11 mouse cellular contexts compared by ENCODE assay signal in the genomic region with DNA sequence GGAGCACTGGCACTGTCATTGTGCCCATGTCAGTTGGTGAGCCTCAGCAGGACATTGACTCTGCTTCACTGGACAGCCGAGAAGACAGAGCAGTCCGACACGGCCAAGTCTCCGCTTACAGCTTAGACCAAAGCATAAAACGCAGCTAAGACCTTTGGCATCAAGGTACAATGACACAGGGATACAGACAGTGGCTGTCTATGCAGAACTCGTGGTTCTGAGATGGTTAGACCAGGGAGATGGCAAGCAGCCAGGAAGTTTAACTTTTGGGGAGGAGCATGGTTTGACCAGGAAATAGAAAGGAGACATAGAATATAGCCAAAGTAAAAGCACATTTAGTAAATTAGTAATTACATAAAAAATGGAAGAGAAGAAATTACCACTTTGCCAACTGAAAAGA. TPM values are rescaled to one million over a fixed set of nuclear protein-coding genes. Genes with fewer than 3 reads are reported as not detected.
A peak's percentile ranks its signal among the peaks of the same experiment; 100 is the strongest.
DNase-seq lines count a peak whose midpoint lies in the region; ATAC-seq and TF ChIP-seq lines count a peak whose summit lies in the region.
"Had no signal": no experiment of that assay in that cellular context is flagged by ENCODE, and none has a peak within 500 bp of the region (broad histone marks: within the 10 kb centered on the region; RNA-seq: fewer than 3 reads in every experiment).

No protein-coding gene starts in this region.

- peaks cover 67% of the 10 kb centered on the region for H3K36me3 ChIP-seq in megakaryocyte, embryonic 14.5 days (replicated peaks; ENCODE audit: low read length)
- H3K36me3 ChIP-seq in kidney, adult 2 months (ENCODE audit: control insufficient read depth, insufficient read depth, low read length), result 0 out of 2 replicates have a peak, but pooled peaks cover 2% of the 10 kb centered on the region
- H3K36me3 ChIP-seq in midbrain, embryonic 10.5 days, result peaks cover 45% of the 10 kb centered on the region

- intact Hi-C loops in heart, postnatal 10 days (cut with DNase I), result no loop called here

- no peak overlapping the region for H3K27ac ChIP-seq in kidney, adult 2 months (ENCODE audit: insufficient read depth, low read depth, low read length)
- H3K27ac ChIP-seq in midbrain, embryonic 10.5 days (replicated peaks), result no peak overlapping the region
- H3K27ac ChIP-seq: limb, embryonic 12.5 days; midbrain, embryonic 13.5 days; stomach, postnatal 0 days had no signal

- H3K9me3 ChIP-seq in megakaryocyte, embryonic 14.5 days, result no peaks in the 10 kb centered on the region
- H3K9me3 ChIP-seq in midbrain, embryonic 10.5 days (replicated peaks), result no peaks in the 10 kb centered on the region
- H3K9me3 ChIP-seq: limb, embryonic 12.5 days; midbrain, embryonic 13.5 days had no signal

- no peak for TF ChIP-seq POLR2A in kidney, adult 2 months (IDR thresholded peaks at IDR 0.05; ENCODE audit: low read depth, low read length)

- DNase-seq in heart, postnatal 10 days, result peak; percentile 10 to 14
- DNase-seq in heart, postnatal 4 days, result no peak
- peak; percentile 57 for DNase-seq in kidney, adult 2 months
- peak; percentile 47 to 56 for DNase-seq in kidney, postnatal 25 days
- DNase-seq in midbrain, embryonic 10.5 days (ENCODE audit: low spot score), result no peak
- DNase-seq in urinary bladder, postnatal 36 days (ENCODE audit: low spot score in 2 of 2), result no peak

- H3K4me3 ChIP-seq in megakaryocyte, embryonic 14.5 days (replicated peaks), result peak overlapping the region; percentile 24
- no peak overlapping the region for H3K4me3 ChIP-seq in kidney, adult 2 months (ENCODE audit: insufficient read depth, low read depth, low read length)
- no peak overlapping the region for H3K4me3 ChIP-seq in midbrain, embryonic 10.5 days
- H3K4me3 ChIP-seq: limb, embryonic 12.5 days; midbrain, embryonic 13.5 days had no signal

- no peak for TF ChIP-seq CTCF in kidney, adult 2 months (conservative IDR thresholded peaks at IDR 0.05; ENCODE audit: insufficient read depth, insufficient read length, low read depth, low read length)

- H3K4me1 ChIP-seq in megakaryocyte, embryonic 14.5 days, result peaks cover 31% of the 10 kb centered on the region
- peaks cover 4% of the 10 kb centered on the region; the same call in 1 of the 2 replicates for H3K4me1 ChIP-seq in kidney, adult 2 months (ENCODE audit: control insufficient read depth, insufficient read depth, low read length)
- H3K4me1 ChIP-seq in midbrain, embryonic 10.5 days, result peaks cover 8% of the 10 kb centered on the region; the same call in 1 of the 2 replicates
- H3K4me1 ChIP-seq: limb, embryonic 12.5 days had no signal

- 52% methylated on average over 6 of the region's 6 CpGs for WGBS in kidney, adult 2 months
- WGBS in midbrain, embryonic 10.5 days, result 84% methylated on average over 6 of the region's 6 CpGs

- ATAC-seq in megakaryocyte, adult 5-6 weeks (ENCODE audit: poor library complexity, severe bottlenecking), result no peak

- H3K27me3 ChIP-seq in megakaryocyte, embryonic 14.5 days (replicated peaks), result no peaks in the 10 kb centered on the region
- no peaks in the 10 kb centered on the region for H3K27me3 ChIP-seq in kidney, adult 2 months (replicated peaks; ENCODE audit: control insufficient read depth, insufficient read depth, low read length)
- H3K27me3 ChIP-seq in midbrain, embryonic 10.5 days (ENCODE audit: low read depth, poor library complexity, severe bottlenecking), result no peaks in the 10 kb centered on the region
- H3K27me3 ChIP-seq: limb, embryonic 12.5 days; midbrain, embryonic 13.5 days had no signal

RNA-seq across cellular contexts. Expression of a gene that starts 31.2 kb away (rescaled TPM):
- total RNA-seq in heart, postnatal 10 days (2021), result 10 to 100 TPM; 46.7 to 60.0 TPM
- total RNA-seq in heart, postnatal 4 days (2021), result 10 to 100 TPM; 56.0 to 58.4 TPM
- 1.9 and 2.0 TPM in 2 replicates for polyA plus RNA-seq in megakaryocyte, embryonic 14.5 days (2012; ENCODE audit: insufficient read depth, low replicate concordance)
- 19.8 and 24.2 TPM in 2 replicates for total RNA-seq in megakaryocyte, adult 5-6 weeks (2015)
- 8.8 and 11.4 TPM in 2 replicates for total RNA-seq in megakaryocyte, adult 5-6 weeks (2017)
- 23.9 and 27.3 TPM in 2 replicates for polyA plus RNA-seq in kidney, adult 2 months (2012; rRNA removed)
- 15.0 and 19.7 TPM in 2 replicates for polyA plus RNA-seq in midbrain, embryonic 10.5 days (2016; fragmentation: Nextera tagmentation; extraction: Ambion mirVana)

RNA-seq across cellular contexts. Expression of a gene that starts 46.1 kb away (rescaled TPM):
- total RNA-seq in heart, postnatal 10 days (2021), result 1 to 10 TPM in 1 of 2 experiments, under 1 TPM in 1; 0.93 to 1.4 TPM
- under 1 TPM; 0.52 to 0.55 TPM for total RNA-seq in heart, postnatal 4 days (2021)
- not detected in 2 replicates for polyA plus RNA-seq in megakaryocyte, embryonic 14.5 days (2012; ENCODE audit: insufficient read depth, low replicate concordance)
- total RNA-seq in megakaryocyte, adult 5-6 weeks (2015), result 0.66 and 0.91 TPM in 2 replicates
- total RNA-seq in megakaryocyte, adult 5-6 weeks (2017), result 1.1 and 1.5 TPM in 2 replicates
- polyA plus RNA-seq in kidney, adult 2 months (2012; rRNA removed), result 1.3 and 1.7 TPM in 2 replicates
- polyA plus RNA-seq in midbrain, embryonic 10.5 days (2016; fragmentation: Nextera tagmentation; extraction: Ambion mirVana), result 0.21 TPM in 2 replicates

RNA-seq across cellular contexts. Expression of a gene that starts 51.5 kb away (rescaled TPM):
- 10 to 100 TPM; 16.4 to 18.9 TPM for total RNA-seq in heart, postnatal 10 days (2021)
- 10 to 100 TPM; 22.8 to 24.5 TPM for total RNA-seq in heart, postnatal 4 days (2021)
- 0.15 TPM in 1 of 2 replicates, not detected in the other for polyA plus RNA-seq in megakaryocyte, embryonic 14.5 days (2012; ENCODE audit: insufficient read depth, low replicate concordance)
- 0.62 and 0.89 TPM in 2 replicates for total RNA-seq in megakaryocyte, adult 5-6 weeks (2015)
- total RNA-seq in megakaryocyte, adult 5-6 weeks (2017), result 0.89 and 1.1 TPM in 2 replicates
- 16.5 and 17.6 TPM in 2 replicates for polyA plus RNA-seq in kidney, adult 2 months (2012; rRNA removed)
- 7.1 and 8.2 TPM in 2 replicates for polyA plus RNA-seq in midbrain, embryonic 10.5 days (2016; fragmentation: Nextera tagmentation; extraction: Ambion mirVana)

Comparison
In these comparisons a context has a peak if more than half of its experiments do, and no peak if none do; other contexts are left out.
1. DNase-seq: peak in heart, postnatal 10 days (2 of 2), kidney, adult 2 months (single experiment) and kidney, postnatal 25 days (2 of 2); none in heart, postnatal 4 days (single experiment), midbrain, embryonic 10.5 days (single experiment) and urinary bladder, postnatal 36 days (0 of 2).
2. RNA of a gene that starts 51.5 kb away (total RNA-seq): 22.8 to 24.5 TPM in heart, postnatal 4 days and 16.4 to 18.9 TPM in heart, postnatal 10 days; 0.62 to 1.1 TPM in megakaryocyte, adult 5-6 weeks; every median in the first group is over 4 times any median in the second.